Mouse (Mus musculus): ENCODE data around the gene 5830473C10Rik.

DNA sequence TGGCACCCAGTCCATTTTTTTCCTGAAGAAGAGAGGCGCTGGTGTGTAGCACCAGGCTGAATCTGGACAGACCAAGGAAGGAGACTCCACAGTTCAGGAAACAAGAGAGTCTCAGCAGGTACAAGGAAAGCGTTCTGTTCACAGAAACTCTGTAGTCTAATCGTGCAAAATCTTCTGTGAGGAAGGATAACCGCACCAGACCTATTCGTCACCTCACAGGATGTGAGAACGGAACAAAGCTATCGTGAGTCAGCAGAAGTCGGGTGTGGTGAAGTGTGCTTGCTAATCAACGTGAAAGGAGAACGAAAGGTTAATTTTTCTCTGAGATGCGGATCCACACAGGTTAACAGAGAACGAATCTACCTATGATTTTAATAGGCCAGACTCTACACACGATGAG, 34.0 kb downstream of the 5830473C10Rik start:
- TF ChIP-seq CTCF (IDR thresholded peaks at IDR 0.05; ENCODE audit: control insufficient read depth, insufficient read depth, low read length) = no peak
- TF ChIP-seq POLR2A (IDR thresholded peaks at IDR 0.05; ENCODE audit: borderline replicate concordance, control insufficient read depth, low read depth, low read length) = no peak

Data from bone marrow, adult 2 months (tissue).